Mouse (Mus musculus) liver, adult 2 months (tissue): ENCODE results near the gene Mttp.

Experiments used
- CTCF ChIP-seq: fragments of 200-500 bp; IDR thresholded peaks from 2 replicates; pipeline ENCODE4 v1.5.1; 2011; ENCODE audit warnings: low read depth, low read length, control low read depth
- POLR2A ChIP-seq: fragments of 200-500 bp; IDR thresholded peaks from 2 replicates; pipeline ENCODE4 v1.6.1; 2011; ENCODE audit warnings: low read length, control low read depth; ENCODE audit not compliant: insufficient read depth; ENCODE audit errors: extremely low read depth

GRCm38 (mm10) chr3:138063731-138064329 is 80.9 kb downstream of the Mttp start:
- TF ChIP-seq CTCF (no peak), POLR2A (no peak)
